Mouse (Mus musculus) bone marrow macrophage, adult 2 months (primary cell): ENCODE measurements at regions not wholly inside any gene's neighbourhood (a gene's known extent, or its start where the extent isn't known, plus 50 kb on each side); places are given as distances from the start of the nearest gene placed in this dataset.

ENCODE experiments used
- H3K27ac ChIP-seq: 2 replicates; pipeline ENCODE4 v1.5.1; 2012; ENCODE audit warnings: low read depth, low read length; ENCODE audit not compliant: insufficient read depth
- H3K4me1 ChIP-seq: 2 replicates; pipeline ENCODE4 v1.6.1; 2012; ENCODE audit warnings: low read length; ENCODE audit not compliant: control insufficient read depth, insufficient read depth
- H3K4me3 ChIP-seq: 2 replicates; pipeline ENCODE4 v1.5.1; 2012; ENCODE audit warnings: mild to moderate bottlenecking, low read length, moderate library complexity; ENCODE audit not compliant: insufficient read depth
- CTCF ChIP-seq: IDR thresholded peaks from 2 replicates; pipeline ENCODE4 v1.5.1; 2012; ENCODE audit warnings: low read depth, mild to moderate bottlenecking, low read length, moderate library complexity
- POLR2A ChIP-seq: IDR thresholded peaks from 2 replicates; pipeline ENCODE4 v1.6.1; 2012; ENCODE audit warnings: mild to moderate bottlenecking, low read depth, low read length, borderline replicate concordance

GRCm38 (mm10) chr5:118421884-118422821 lies 138.3 kb upstream of the Med13l start:
- no peak overlapping the region for H3K4me3 ChIP-seq
- H3K27ac ChIP-seq, result no peak overlapping the region
- TF ChIP-seq POLR2A (no peak), CTCF (no peak)
- H3K4me1 ChIP-seq, result peaks cover 7% of the 10 kb centered on the region

- Histone ChIP-seq H3K4me1 (peaks cover 7% of the 10 kb centered on the region), H3K27ac (no peak overlapping the region), H3K4me3 (no peak overlapping the region)
These were observed 136.3 kb upstream of the Med13l start for GRCm38 (mm10) chr5:118424177-118424576.

GRCm38 (mm10) chr5:118424764-118425568 lies 135.5 kb upstream of the Med13l start:
- H3K27ac ChIP-seq, result no peak overlapping the region
- no peak for TF ChIP-seq POLR2A
- TF ChIP-seq CTCF, result no peak
- H3K4me1 ChIP-seq, result peaks cover 7% of the 10 kb centered on the region
- no peak overlapping the region for H3K4me3 ChIP-seq

More at GRCm38 (mm10) chr5:118424177-118424576, 136.3 kb upstream of the Med13l start:
- TF ChIP-seq CTCF, result no peak
- TF ChIP-seq POLR2A, result no peak

GRCm38 (mm10) chr5:118426673-118427072 lies 133.8 kb upstream of the Med13l start:
- Histone ChIP-seq H3K27ac (no peak overlapping the region), H3K4me1 (peaks cover 7% of the 10 kb centered on the region), H3K4me3 (no peak overlapping the region)
- TF ChIP-seq CTCF (no peak), POLR2A (no peak)

- H3K4me3 ChIP-seq, result no peak overlapping the region
These were observed 132.0 kb upstream of the Med13l start for GRCm38 (mm10) chr5:118428323-118429095.

GRCm38 (mm10) chr5:118433599-118433998 lies 126.9 kb upstream of the Med13l start:
- Histone ChIP-seq H3K4me3 (no peak overlapping the region), H3K4me1 (no peaks in the 10 kb centered on the region), H3K27ac (no peak overlapping the region)
- no peak for TF ChIP-seq CTCF
- TF ChIP-seq POLR2A, result no peak

More at GRCm38 (mm10) chr5:118428323-118429095, 132.0 kb upstream of the Med13l start:
- no peak for TF ChIP-seq POLR2A
- no peak for TF ChIP-seq CTCF
- Histone ChIP-seq H3K27ac (no peak overlapping the region), H3K4me1 (peaks cover 7% of the 10 kb centered on the region)

GRCm38 (mm10) chr5:118434718-118435555 lies 125.5 kb upstream of the Med13l start:
- TF ChIP-seq CTCF (no peak), POLR2A (no peak)
- Histone ChIP-seq H3K27ac (no peak overlapping the region), H3K4me1 (no peaks in the 10 kb centered on the region)

GRCm38 (mm10) chr5:118435556-118435950 lies 124.9 kb upstream of the Med13l start:
- no peaks in the 10 kb centered on the region for H3K4me1 ChIP-seq
- no peak overlapping the region for H3K27ac ChIP-seq
- TF ChIP-seq POLR2A (no peak), CTCF (no peak)
- no peak overlapping the region for H3K4me3 ChIP-seq

More at GRCm38 (mm10) chr5:118434718-118435555, 125.5 kb upstream of the Med13l start:
- H3K4me3 ChIP-seq, result no peak overlapping the region
